Mouse (Mus musculus) erythroblast, embryonic 14.5 days (primary cell): Measurements from ENCODE around the gene Gm20671. TPM values are rescaled to one million over a fixed set of nuclear protein-coding genes. Genes with fewer than 3 reads are reported as not detected.
"Not testable (repeated sequence)": the region's sequence is repeated elsewhere in the genome, so short reads cannot be mapped to it uniquely, and the experiment has no call there.

Experiments
- H3K27me3 ChIP-seq: 2 replicates; pipeline ENCODE4 v1.6.1; 2012; ENCODE audit warnings: inconsistent platforms; ENCODE audit not compliant: control insufficient read depth
- H3K36me3 ChIP-seq: 2 replicates; pipeline ENCODE4 v1.6.1; 2012; ENCODE audit warnings: mild to moderate bottlenecking, inconsistent platforms; ENCODE audit not compliant: control insufficient read depth
- H3K4me1 ChIP-seq: 2 replicates; pipeline ENCODE4 v1.6.1; 2012; ENCODE audit warnings: inconsistent platforms; ENCODE audit not compliant: control insufficient read depth
- H3K4me3 ChIP-seq: replicated peaks from 2 replicates; pipeline ENCODE3; 2012; ENCODE audit warnings: moderate library complexity, mild to moderate bottlenecking, inconsistent platforms
- H3K9me3 ChIP-seq: 2 replicates; pipeline ENCODE4 v1.6.1; 2012; ENCODE audit warnings: low read length, inconsistent platforms, mixed read lengths; ENCODE audit not compliant: control insufficient read depth
- GATA1 ChIP-seq: IDR thresholded peaks from 2 replicates; pipeline ENCODE4 v1.6.1; 2012; ENCODE audit warnings: low read length, inconsistent platforms, mixed read lengths
- TAL1 ChIP-seq: IDR thresholded peaks from 3 replicates; pipeline ENCODE4 v1.6.1; 2012; ENCODE audit warnings: low read length, inconsistent platforms, mixed read lengths
- polyA plus RNA-seq: library from polyadenylated mRNA; stranded (reverse); fragments of >175 nt; gene quantifications from 2 replicates; pipeline ENCODE4 v1.2.3, GENCODE M21; 2012

Gene Gm20671
- polyA plus RNA-seq, 1 experiment = 0.06 TPM

GRCm38 (mm10) chr5:32723981-32724380 is 102.9 kb downstream of the Gm20671 start:
- Histone ChIP-seq H3K4me3 (no peak overlapping the region), H3K27me3 (no peaks in the 10 kb centered on the region), H3K4me1 (peaks cover 4% of the 10 kb centered on the region), H3K36me3 (no peaks in the 10 kb centered on the region), H3K9me3 (no peaks in the 10 kb centered on the region)
- TF ChIP-seq GATA1 (no peak), TAL1 (no peak)

GRCm38 (mm10) chr5:32722711-32723110 is 104.2 kb downstream of the Gm20671 start:
- H3K36me3 ChIP-seq, H3K4me1 ChIP-seq, H3K27me3 ChIP-seq, H3K4me3 ChIP-seq, H3K9me3 ChIP-seq: not testable (repeated sequence)

- H3K27me3 ChIP-seq = peaks cover 2% of the 10 kb centered on the region; the same call in 1 of the 2 replicates
- H3K9me3 ChIP-seq = no peaks in the 10 kb centered on the region
- H3K4me1 ChIP-seq = peaks cover 4% of the 10 kb centered on the region
- TF ChIP-seq TAL1 (no peak), GATA1 (no peak)
- H3K4me3 ChIP-seq = no peak overlapping the region
- H3K36me3 ChIP-seq = no peaks in the 10 kb centered on the region
These were observed 104.6 kb downstream of the Gm20671 start for GRCm38 (mm10) chr5:32722263-32722662.

- TF ChIP-seq TAL1 (no peak), GATA1 (no peak)
- Histone ChIP-seq H3K27me3 (peaks cover 2% of the 10 kb centered on the region; the same call in 1 of the 2 replicates), H3K4me1 (peaks cover 4% of the 10 kb centered on the region), H3K9me3 (no peaks in the 10 kb centered on the region), H3K4me3 (no peak overlapping the region), H3K36me3 (no peaks in the 10 kb centered on the region)
These were observed 105.6 kb downstream of the Gm20671 start for GRCm38 (mm10) chr5:32721316-32721715.

- H3K36me3 ChIP-seq = no peaks in the 10 kb centered on the region
- peaks cover 4% of the 10 kb centered on the region for H3K4me1 ChIP-seq
- peaks cover 2% of the 10 kb centered on the region; the same call in 1 of the 2 replicates for H3K27me3 ChIP-seq
- H3K9me3 ChIP-seq = no peaks in the 10 kb centered on the region
- H3K4me3 ChIP-seq = no peak overlapping the region
- TF ChIP-seq GATA1 = no peak
- TF ChIP-seq TAL1 = no peak
These were observed 106.5 kb downstream of the Gm20671 start for GRCm38 (mm10) chr5:32720416-32720815.

- no peaks in the 10 kb centered on the region for H3K36me3 ChIP-seq
- H3K9me3 ChIP-seq = no peaks in the 10 kb centered on the region
- H3K27me3 ChIP-seq = peaks cover 2% of the 10 kb centered on the region; the same call in 1 of the 2 replicates
- peaks cover 3% of the 10 kb centered on the region for H3K4me1 ChIP-seq
- no peak overlapping the region for H3K4me3 ChIP-seq
- TF ChIP-seq GATA1 = no peak
- TF ChIP-seq TAL1 = no peak
These were observed 108.0 kb downstream of the Gm20671 start for GRCm38 (mm10) chr5:32718916-32719315.

- TF ChIP-seq GATA1 (no peak), TAL1 (no peak)
- no peak overlapping the region for H3K4me3 ChIP-seq
- H3K4me1 ChIP-seq = peaks cover 11% of the 10 kb centered on the region
These were observed 109.2 kb downstream of the Gm20671 start for GRCm38 (mm10) chr5:32717726-32718125.

GRCm38 (mm10) chr5:32713703-32714467 is 113.0 kb downstream of the Gm20671 start:
- peaks cover 6% of the 10 kb centered on the region for H3K9me3 ChIP-seq
- peaks cover 13% of the 10 kb centered on the region for H3K4me1 ChIP-seq
- peak overlapping the region; percentile 76 for H3K4me3 ChIP-seq
- H3K27me3 ChIP-seq = peaks cover 2% of the 10 kb centered on the region; the same call in 1 of the 2 replicates
- H3K36me3 ChIP-seq = no peaks in the 10 kb centered on the region
- TF ChIP-seq TAL1 (no peak), GATA1 (no peak)

More at GRCm38 (mm10) chr5:32717726-32718125, 109.2 kb downstream of the Gm20671 start:
- Histone ChIP-seq H3K27me3 (peaks cover 2% of the 10 kb centered on the region; the same call in 1 of the 2 replicates), H3K36me3 (no peaks in the 10 kb centered on the region), H3K9me3 (peaks cover 6% of the 10 kb centered on the region)

GRCm38 (mm10) chr5:32713042-32713702 is 113.7 kb downstream of the Gm20671 start:
- TF ChIP-seq TAL1 = no peak
- TF ChIP-seq GATA1 = no peak
- peaks cover 2% of the 10 kb centered on the region; the same call in 1 of the 2 replicates for H3K27me3 ChIP-seq

More at GRCm38 (mm10) chr5:32713042-32713702, 113.7 kb downstream of the Gm20671 start:
- Histone ChIP-seq H3K4me3 (peak overlapping the region; percentile 76), H3K9me3 (peaks cover 6% of the 10 kb centered on the region), H3K36me3 (no peaks in the 10 kb centered on the region), H3K4me1 (peaks cover 13% of the 10 kb centered on the region)
